Mouse (Mus musculus) cerebellum, adult 9-11 months (tissue): ENCODE data around the gene Lmtk2.
A peak's percentile ranks its signal among the peaks of the same experiment; 100 is the strongest.

Experiments used
- DNase-seq: peaks from one replicate; pipeline ENCODE4 v3.0.0; 2022

Lmtk2 gene

GRCm38 (mm10) chr5:144222811-144223502, 122.7 kb downstream of the Lmtk2 start:
- DNase-seq = peak; percentile 92

GRCm38 (mm10) chr5:144223503-144223862, 123.2 kb downstream of the Lmtk2 start, which contains the start of gene Tecpr1:
TSS of gene Tecpr1 (minus strand) at chr5:144223615.
- peak; percentile 96 for DNase-seq

GRCm38 (mm10) chr5:144223899-144224816, 123.9 kb downstream of the Lmtk2 start:
- DNase-seq = peak; percentile 55

- DNase-seq = no peak
Observed at GRCm38 (mm10) chr5:144226220-144226619, 126.0 kb downstream of the Lmtk2 start.

DNA sequence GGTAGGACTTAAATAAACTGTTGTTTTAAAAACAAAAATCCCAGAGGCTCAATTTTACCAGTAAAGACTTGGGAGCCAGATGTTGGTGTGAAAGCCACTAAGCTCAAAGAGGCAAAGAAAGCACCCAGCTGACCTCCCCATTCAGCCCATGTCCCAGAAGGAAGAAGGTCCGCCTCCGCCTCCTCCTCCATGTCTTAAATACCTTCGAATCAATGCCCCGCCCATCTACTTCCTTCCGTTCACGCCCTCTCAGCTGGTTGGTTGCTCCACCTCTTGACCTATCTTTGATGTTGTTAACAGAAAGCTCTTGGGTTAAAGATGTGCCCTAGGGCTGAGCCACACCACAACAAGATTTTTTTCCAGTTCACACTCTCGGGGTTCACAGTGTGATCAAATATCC, 130.0 kb downstream of the Lmtk2 start:
- no peak for DNase-seq

DNA sequence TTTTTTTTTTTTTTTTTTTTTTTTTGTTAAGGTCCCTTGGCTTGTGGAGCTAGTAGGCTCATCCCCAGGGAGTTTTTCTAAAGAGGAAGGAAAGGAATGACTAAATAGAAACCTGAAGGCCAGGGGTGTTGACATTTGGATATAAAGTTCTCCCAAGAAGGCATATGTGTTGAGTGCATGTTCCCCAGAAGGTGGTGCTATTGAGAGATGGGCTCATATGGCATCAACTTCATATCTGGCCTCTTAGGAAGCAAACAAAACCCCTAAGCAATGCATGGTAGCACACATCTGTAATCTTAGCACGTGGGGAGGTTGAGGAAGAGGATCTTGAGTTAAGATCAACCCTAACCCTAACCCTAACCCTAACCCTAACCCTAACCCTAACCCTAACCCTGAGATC, 131.2 kb downstream of the Lmtk2 start:
- DNase-seq = no peak

GRCm38 (mm10) chr5:144232531-144232930, 132.3 kb downstream of the Lmtk2 start:
- no peak for DNase-seq

- DNase-seq = no peak
Observed at GRCm38 (mm10) chr5:144234222-144234621, 134.0 kb downstream of the Lmtk2 start.

DNA sequence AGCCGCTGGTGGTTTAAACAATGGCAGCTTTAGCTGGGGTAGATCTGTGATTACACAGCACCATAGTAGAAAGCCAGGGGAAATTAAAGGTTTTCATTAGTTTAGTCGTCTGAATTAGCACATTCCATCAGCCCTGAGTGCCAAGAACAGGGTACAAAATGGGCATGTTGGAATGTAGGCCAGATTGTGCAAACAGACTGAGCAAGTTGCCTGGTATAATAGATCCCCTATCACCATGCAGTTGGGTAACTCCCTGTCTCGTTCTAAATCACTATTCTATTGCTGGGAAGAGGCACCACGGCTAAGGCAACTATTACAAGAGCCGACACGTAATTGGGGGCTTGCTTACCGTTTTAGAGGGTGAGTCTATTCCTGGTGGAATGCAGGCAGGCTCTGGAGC, 134.5 kb downstream of the Lmtk2 start:
- no peak for DNase-seq
